Mouse (Mus musculus): ENCODE results near the gene Endog. TPM values are rescaled to one million over a fixed set of nuclear protein-coding genes. Genes with fewer than 3 reads are reported as not detected.

Endog gene
- polyA plus RNA-seq, 1 experiment from 2014 or later: 35.3 TPM

DNA sequence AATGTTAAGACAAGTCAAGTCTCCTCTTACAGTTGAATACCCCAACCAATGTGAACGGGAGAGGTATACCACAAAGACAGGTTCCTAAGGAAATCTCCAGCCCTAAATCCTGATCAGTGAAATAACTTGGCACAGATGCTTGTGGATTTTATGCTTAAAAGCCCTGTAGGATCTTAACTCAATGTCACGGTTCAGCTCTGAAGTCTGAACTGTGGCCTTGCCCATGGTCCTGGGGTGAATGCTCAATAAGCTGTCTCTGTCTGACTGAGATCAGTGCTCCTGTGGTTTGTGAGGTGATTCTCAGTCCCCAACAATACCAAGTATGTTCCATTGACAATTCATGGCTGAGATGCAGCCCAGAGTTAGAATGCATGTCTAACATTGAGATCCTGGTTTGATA is 11.1 kb downstream of the Endog start:
- 73% methylated on average over 2 of the region's 2 CpGs for WGBS
- ATAC-seq (ENCODE audit: low FRiP score, low TSS enrichment) (no peak), DNase-seq (ENCODE audit: low spot score) (no peak)
- Histone ChIP-seq H3K4me2 (replicated peaks; ENCODE audit: low read depth) (no peak overlapping the region), H3K4me3 (ENCODE audit: low read depth, low read length) (no peak overlapping the region), H3K4me1 (replicated peaks; ENCODE audit: control insufficient read depth, insufficient read depth) (peaks cover 3% of the 10 kb centered on the region; the same call in 1 of the 2 replicates), H3K9ac (ENCODE audit: low read length) (no peak overlapping the region), H3K9me3 (ENCODE audit: control insufficient read depth, low read length) (no peaks in the 10 kb centered on the region), H3K27me3 (ENCODE audit: control insufficient read depth, insufficient read depth, low read length) (no peaks in the 10 kb centered on the region), H3K27ac (replicated peaks) (no peak overlapping the region), H3K36me3 (ENCODE audit: control insufficient read depth, insufficient read depth, low read length) (no peaks in the 10 kb centered on the region)
- TF ChIP-seq CTCF (IDR thresholded peaks at IDR 0.05; ENCODE audit: low read depth) (no peak), EP300 (optimal IDR thresholded peaks at IDR 0.05) (no peak)

DNA sequence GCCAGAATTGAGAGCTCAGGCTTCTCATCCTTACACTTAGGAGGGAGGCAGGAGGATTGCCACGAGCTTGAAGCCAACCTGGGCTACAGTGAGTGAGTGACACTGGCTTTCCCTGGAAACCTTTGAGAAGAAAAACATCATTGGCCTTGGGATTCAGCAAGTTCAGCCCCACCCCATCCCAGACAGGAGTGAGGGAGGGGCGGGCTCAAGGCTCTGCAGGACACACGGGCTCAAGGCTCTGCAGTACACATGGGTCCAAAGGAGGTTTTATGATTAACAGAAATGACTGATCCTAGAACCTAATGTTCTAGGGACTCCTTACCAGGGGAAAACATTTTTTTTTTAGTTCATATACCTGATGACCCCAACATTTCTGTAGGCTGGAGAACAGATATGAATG is 12.4 kb downstream of the Endog start:
- Histone ChIP-seq H3K27ac (replicated peaks) (no peak overlapping the region), H3K27me3 (ENCODE audit: control insufficient read depth, insufficient read depth, low read length) (no peaks in the 10 kb centered on the region), H3K36me3 (ENCODE audit: control insufficient read depth, insufficient read depth, low read length) (no peaks in the 10 kb centered on the region), H3K4me3 (ENCODE audit: low read depth, low read length) (no peak overlapping the region), H3K9me3 (ENCODE audit: control insufficient read depth, low read length) (no peaks in the 10 kb centered on the region), H3K4me2 (replicated peaks; ENCODE audit: low read depth) (no peak overlapping the region), H3K4me1 (replicated peaks; ENCODE audit: control insufficient read depth, insufficient read depth) (no peaks in the 10 kb centered on the region), H3K9ac (ENCODE audit: low read length) (no peak overlapping the region)
- no peak for TF ChIP-seq EP300 (optimal IDR thresholded peaks at IDR 0.05)
- TF ChIP-seq CTCF (IDR thresholded peaks at IDR 0.05; ENCODE audit: low read depth): no peak
- DNase-seq (ENCODE audit: low spot score) (no peak), ATAC-seq (ENCODE audit: low FRiP score, low TSS enrichment) (no peak)
- WGBS: 71% methylated on average over 3 of the region's 3 CpGs

- Histone ChIP-seq H3K27me3 (ENCODE audit: control insufficient read depth, insufficient read depth, low read length) (no peaks in the 10 kb centered on the region), H3K4me2 (replicated peaks; ENCODE audit: low read depth) (no peak overlapping the region), H3K36me3 (ENCODE audit: control insufficient read depth, insufficient read depth, low read length) (no peaks in the 10 kb centered on the region), H3K27ac (replicated peaks) (no peak overlapping the region), H3K9ac (ENCODE audit: low read length) (no peak overlapping the region), H3K4me1 (replicated peaks; ENCODE audit: control insufficient read depth, insufficient read depth) (no peaks in the 10 kb centered on the region), H3K4me3 (ENCODE audit: low read depth, low read length) (no peak overlapping the region), H3K9me3 (ENCODE audit: control insufficient read depth, low read length) (no peaks in the 10 kb centered on the region)
- 76% methylated on average over 6 of the region's 6 CpGs for WGBS
- ATAC-seq (ENCODE audit: low FRiP score, low TSS enrichment): no peak
- TF ChIP-seq EP300 (optimal IDR thresholded peaks at IDR 0.05) (no peak), CTCF (IDR thresholded peaks at IDR 0.05; ENCODE audit: low read depth) (no peak)
- DNase-seq (ENCODE audit: low spot score): no peak
These were observed 14.0 kb downstream of the Endog start for GRCm38 (mm10) chr2:30185276-30185675.

- no peak for ATAC-seq (ENCODE audit: low FRiP score, low TSS enrichment)
- Histone ChIP-seq H3K27ac (replicated peaks) (no peak overlapping the region), H3K9me3 (ENCODE audit: control insufficient read depth, low read length) (no peaks in the 10 kb centered on the region), H3K27me3 (ENCODE audit: control insufficient read depth, insufficient read depth, low read length) (no peaks in the 10 kb centered on the region), H3K4me2 (replicated peaks; ENCODE audit: low read depth) (no peak overlapping the region), H3K4me3 (ENCODE audit: low read depth, low read length) (no peak overlapping the region), H3K4me1 (replicated peaks; ENCODE audit: control insufficient read depth, insufficient read depth) (no peaks in the 10 kb centered on the region), H3K9ac (ENCODE audit: low read length) (no peak overlapping the region), H3K36me3 (ENCODE audit: control insufficient read depth, insufficient read depth, low read length) (no peaks in the 10 kb centered on the region)
- TF ChIP-seq EP300 (optimal IDR thresholded peaks at IDR 0.05): no peak
- TF ChIP-seq CTCF (IDR thresholded peaks at IDR 0.05; ENCODE audit: low read depth): no peak
- 75% methylated on average over 3 of the region's 3 CpGs for WGBS
- DNase-seq (ENCODE audit: low spot score): no peak
These were observed 14.4 kb downstream of the Endog start for GRCm38 (mm10) chr2:30185681-30186080.

DNA sequence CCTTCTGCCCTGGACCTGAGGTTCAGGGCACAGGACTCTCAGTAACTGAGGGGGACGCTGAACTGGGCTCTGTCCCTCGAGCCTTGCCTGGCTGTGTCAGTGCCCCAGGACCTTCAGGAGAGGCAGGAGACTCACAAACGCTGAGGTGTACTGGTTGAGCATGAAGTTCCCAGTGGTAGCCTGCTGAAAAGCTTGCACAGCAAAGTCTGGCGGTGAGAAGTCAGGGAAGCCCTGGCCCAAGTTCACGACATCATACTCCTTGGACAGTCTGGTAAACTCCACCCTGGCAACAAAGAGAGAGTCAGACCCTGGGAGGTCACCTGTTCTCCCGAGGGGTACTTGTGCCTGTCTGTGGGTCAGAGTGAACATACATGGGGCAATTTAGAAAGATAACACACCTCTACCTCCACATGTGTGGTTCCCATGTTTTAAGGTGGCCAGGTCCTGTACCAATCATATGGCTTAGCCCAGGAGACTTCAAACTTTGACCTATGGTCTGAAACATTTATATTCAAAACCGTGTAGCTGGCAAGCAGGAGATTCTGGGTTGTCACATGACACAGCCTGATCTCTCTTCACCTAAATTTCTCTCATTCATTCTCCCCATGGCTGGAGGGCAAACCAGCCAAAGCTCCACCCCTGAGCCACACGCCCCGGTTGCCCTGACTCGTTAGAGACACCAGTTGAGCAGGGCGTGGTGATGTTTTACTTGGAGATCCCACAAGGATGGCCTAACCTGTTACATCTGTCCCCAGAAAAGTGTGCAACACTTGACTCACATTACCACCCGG is 20.7 kb downstream of the Endog start:
- Histone ChIP-seq H3K9me3 (ENCODE audit: control insufficient read depth, low read length) (no peaks in the 10 kb centered on the region), H3K4me2 (replicated peaks; ENCODE audit: low read depth) (no peak overlapping the region), H3K9ac (ENCODE audit: low read length) (no peak overlapping the region), H3K4me1 (replicated peaks; ENCODE audit: control insufficient read depth, insufficient read depth) (no peaks in the 10 kb centered on the region), H3K36me3 (ENCODE audit: control insufficient read depth, insufficient read depth, low read length) (no peaks in the 10 kb centered on the region), H3K4me3 (ENCODE audit: low read depth, low read length) (no peak overlapping the region), H3K27me3 (ENCODE audit: control insufficient read depth, insufficient read depth, low read length) (no peaks in the 10 kb centered on the region), H3K27ac (replicated peaks) (no peak overlapping the region)
- TF ChIP-seq CTCF (IDR thresholded peaks at IDR 0.05; ENCODE audit: low read depth) (no peak), EP300 (optimal IDR thresholded peaks at IDR 0.05) (no peak)
- DNase-seq (ENCODE audit: low spot score) (no peak), ATAC-seq (ENCODE audit: low FRiP score, low TSS enrichment) (0 out of 2 replicates have a peak, but pooled peaks have one; percentile 9)
- WGBS: 73% methylated on average over 12 of the region's 12 CpGs

DNA sequence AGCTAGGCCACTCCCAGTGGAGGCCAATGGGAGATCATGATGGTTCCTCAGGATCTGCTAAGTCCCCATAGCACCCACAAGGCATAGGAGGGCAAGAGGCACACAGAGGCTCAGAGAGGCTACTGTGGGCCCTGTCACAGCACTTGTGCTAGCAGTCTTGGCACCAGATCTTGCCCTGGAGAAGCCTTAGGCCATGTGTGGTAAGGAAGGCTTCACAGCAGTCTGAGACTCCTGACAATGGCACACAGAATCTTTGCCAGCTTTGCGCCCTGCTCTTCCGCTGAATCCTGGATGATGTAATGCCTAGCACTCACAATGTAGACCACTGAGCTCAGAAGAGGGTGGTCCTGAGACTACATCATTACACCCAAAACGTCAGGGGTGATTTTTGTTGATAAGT is 23.4 kb downstream of the Endog start:
- H3K4me3 ChIP-seq (ENCODE audit: low read depth, low read length): no peak overlapping the region
- 75% methylated on average over 3 of the region's 3 CpGs for WGBS
- TF ChIP-seq CTCF (IDR thresholded peaks at IDR 0.05; ENCODE audit: low read depth) (no peak), EP300 (optimal IDR thresholded peaks at IDR 0.05) (no peak)
- no peaks in the 10 kb centered on the region for H3K9me3 ChIP-seq (ENCODE audit: control insufficient read depth, low read length)
- H3K9ac ChIP-seq (ENCODE audit: low read length): no peak overlapping the region
- no peaks in the 10 kb centered on the region for H3K36me3 ChIP-seq (ENCODE audit: control insufficient read depth, insufficient read depth, low read length)
- H3K27ac ChIP-seq (replicated peaks): no peak overlapping the region; the same call in 1 of the 2 replicates
- H3K4me1 ChIP-seq (replicated peaks; ENCODE audit: control insufficient read depth, insufficient read depth): no peaks in the 10 kb centered on the region
- no peak overlapping the region for H3K4me2 ChIP-seq (replicated peaks; ENCODE audit: low read depth)
- ATAC-seq (ENCODE audit: low FRiP score, low TSS enrichment) (no peak), DNase-seq (ENCODE audit: low spot score) (no peak)
- no peaks in the 10 kb centered on the region for H3K27me3 ChIP-seq (ENCODE audit: control insufficient read depth, insufficient read depth, low read length)
